Mouse (Mus musculus) hindlimb bud, embryonic 11.5 days (tissue): Measurements from ENCODE around the gene Cby3.
"Not testable (repeated sequence)": the region's sequence is repeated elsewhere in the genome, so short reads cannot be mapped to it uniquely, and the experiment has no call there.

Experiments
- DNase-seq: peaks from one replicate; pipeline ENCODE4 v3.0.0-alpha.2; 2012; ENCODE audit warnings: low read depth, low spot score; ENCODE audit errors: extremely low spot score

The Cby3 gene

DNA sequence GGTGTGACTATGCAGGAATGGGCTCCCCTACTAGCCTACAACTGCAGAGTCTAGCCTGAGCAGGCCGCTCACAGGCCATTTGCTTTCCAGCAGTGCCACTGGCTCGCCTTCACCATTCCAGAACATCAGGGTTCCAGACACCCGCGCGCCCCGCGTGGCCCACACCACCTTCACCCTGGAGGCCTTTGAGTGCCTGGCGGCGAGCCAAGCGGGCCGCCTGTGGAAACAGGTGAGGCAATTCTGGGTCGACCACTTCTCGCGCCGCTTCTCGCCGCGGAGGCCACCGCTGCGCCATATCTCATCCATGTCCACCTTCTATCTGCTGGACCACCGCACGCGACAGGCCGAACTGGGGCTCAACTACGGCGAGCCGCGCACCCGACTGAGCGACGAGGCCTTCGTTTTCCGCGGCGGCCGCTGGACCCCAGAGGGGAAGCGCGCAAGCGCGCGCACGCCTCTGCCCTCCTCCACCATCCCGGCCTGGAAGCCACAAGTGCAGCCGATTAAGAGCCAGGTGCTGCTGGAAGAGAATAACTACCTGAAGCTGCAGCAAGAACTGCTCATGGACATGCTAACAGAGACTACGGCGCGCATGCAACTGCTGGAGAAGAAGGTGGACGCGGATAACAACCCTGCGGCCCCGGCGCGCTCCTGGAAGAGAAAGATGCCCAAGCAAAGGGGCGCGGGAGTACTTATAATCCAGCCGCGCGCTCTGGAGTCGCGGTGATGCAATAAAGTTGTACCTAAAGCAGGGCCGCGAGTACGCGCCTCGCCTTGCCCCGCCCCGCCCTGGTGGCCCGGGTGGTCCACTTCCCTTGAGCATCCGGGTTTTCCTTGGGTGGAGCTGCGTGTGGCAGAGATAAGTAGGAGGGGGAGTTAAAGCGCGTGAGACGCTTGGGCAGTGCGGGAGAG, 4.9 kb downstream of the Cby3 start:
- DNase-seq: no peak

GRCm38 (mm10) chr11:50361282-50361681, 7.0 kb downstream of the Cby3 start:
- not testable (repeated sequence) for DNase-seq

DNA sequence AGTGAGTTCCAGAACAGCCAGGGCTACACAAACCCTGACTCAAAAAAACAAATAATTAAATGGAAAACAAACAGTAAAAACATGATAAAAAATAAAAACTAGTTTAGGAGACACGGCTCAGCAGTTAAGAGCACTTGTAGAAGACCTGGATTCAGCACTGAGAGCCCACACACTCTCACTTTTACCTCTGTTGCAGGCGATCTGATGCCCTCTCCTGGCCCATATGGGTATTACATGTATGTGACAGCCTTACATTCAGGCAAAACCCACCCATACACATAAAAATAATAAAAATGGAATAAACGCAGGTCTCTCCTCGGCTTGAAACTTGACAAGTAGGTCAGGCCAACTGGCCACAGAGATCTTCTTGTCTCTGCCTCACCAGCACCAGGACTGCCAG, 10.3 kb downstream of the Cby3 start:
- no peak for DNase-seq

GRCm38 (mm10) chr11:50365322-50365721, 11.1 kb downstream of the Cby3 start:
- no peak for DNase-seq

- no peak for DNase-seq
These were observed 13.3 kb downstream of the Cby3 start for GRCm38 (mm10) chr11:50367531-50367930.

- DNase-seq: no peak
These were observed 15.2 kb downstream of the Cby3 start for GRCm38 (mm10) chr11:50369360-50369911.

GRCm38 (mm10) chr11:50370969-50371368, 16.7 kb downstream of the Cby3 start:
- no peak for DNase-seq

DNA sequence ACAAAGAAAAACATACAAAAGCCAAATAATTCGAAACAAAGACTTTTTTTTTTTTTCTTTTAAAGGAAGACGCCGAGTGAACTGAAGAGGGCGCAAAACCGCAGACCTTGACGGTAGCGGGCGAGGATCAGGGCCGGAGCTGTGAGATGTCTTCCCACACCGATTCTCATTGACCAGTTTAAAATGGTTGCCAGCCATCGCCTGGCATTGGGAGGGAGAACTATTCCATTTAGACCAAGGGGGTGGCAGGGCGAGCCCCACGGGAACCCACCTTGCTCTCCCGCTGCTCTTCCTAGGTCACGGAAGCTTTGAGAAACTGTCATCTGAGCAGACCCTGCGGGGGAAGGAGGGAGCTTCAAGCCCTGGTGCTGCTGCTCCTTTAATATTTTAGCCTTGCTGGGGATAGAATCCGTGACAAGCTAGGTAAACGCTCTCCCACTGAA, 17.2 kb downstream of the Cby3 start:
- DNase-seq: no peak

DNA sequence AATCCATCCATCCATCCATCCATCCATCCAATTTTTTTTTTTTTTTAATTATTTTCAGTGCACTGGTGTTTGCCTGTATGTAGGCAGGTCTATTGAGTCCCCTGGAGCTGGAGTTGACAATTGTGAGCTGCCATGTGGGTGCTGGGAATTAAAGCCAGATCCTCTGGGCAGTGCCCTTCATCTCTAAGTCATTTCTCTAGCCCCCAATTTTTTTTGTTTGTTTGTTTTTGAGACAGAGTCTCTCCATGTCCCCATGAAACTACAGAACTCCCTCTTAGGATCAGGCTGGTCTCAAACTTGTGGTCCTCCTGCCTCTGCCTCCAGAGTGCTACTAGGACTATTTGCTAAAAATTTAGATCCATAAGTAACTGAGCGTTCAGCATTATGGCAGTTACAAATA, 17.6 kb downstream of the Cby3 start:
- DNase-seq: no peak

DNA sequence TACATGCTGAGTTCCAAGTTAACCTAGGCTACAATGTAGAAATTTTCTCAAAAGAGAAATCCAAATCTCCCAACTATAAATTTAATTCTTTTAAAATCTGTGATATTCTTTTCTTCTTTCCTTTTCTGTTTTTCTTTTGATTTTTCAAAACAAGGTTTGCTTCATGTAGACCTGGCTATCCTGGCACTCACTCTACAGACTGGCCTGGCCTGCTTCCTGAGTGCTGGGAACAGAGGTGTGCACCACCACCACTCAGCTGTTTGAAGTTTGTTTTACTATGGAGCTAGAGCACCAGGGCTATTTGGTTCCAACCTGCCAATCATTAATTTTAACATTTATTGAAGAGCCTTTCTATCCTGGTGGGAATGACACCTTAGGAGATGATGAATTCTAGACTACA, 18.8 kb downstream of the Cby3 start:
- no peak for DNase-seq

GRCm38 (mm10) chr11:50373621-50374020, 19.4 kb downstream of the Cby3 start:
- DNase-seq: no peak

DNA sequence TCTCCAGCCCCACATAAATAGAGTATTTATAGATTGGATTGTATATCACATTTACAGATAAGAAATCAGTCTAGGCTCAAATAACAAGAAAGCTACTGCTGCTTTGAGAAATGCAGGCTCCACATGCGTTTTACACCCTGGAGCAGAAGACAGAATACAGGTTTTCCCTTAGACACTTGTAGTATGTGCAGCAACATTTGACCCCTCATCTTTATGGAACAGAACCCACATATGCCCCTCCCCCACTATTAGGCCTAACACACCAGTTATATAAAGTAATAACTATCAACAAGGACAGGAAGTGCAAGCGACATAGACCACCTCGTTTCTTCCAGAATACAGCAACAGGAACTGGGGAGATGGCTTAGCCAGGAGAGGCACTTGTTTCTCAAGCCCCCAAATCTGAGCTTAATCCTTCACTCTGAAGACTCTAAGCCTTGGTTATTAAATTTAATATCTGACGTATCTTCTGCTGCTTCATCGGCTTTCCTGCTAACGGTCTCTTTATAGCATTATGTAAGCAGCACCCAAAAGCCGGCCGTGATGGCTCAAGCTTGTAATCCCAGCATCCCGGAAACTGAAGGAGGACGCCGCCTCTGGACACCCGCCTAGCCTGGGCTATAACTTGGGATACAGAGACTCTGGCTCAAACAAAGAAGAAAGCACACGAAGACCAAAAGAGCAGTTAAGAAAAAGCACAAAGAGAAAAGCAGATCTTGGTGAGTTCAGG, 20.2 kb downstream of the Cby3 start:
- DNase-seq: no peak

DNA sequence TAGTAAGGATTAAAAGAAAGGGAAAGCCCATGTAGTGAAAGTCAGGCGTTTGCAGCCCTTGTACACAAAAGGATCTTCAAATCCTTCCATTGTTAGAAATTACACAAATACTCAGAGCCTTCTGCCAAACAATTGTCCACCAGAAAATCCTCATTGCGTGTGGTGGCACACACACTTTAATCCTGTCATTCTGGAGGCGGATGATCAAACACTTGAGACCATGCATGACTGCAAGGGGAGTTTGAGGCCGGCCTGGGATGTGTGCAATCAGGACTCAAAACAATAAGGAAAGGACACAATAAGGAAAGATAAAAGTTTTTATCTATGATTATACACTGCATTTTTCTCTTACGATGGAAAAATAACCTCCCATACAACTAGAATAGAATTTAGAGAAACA, 21.2 kb downstream of the Cby3 start:
- no peak for DNase-seq

DNA sequence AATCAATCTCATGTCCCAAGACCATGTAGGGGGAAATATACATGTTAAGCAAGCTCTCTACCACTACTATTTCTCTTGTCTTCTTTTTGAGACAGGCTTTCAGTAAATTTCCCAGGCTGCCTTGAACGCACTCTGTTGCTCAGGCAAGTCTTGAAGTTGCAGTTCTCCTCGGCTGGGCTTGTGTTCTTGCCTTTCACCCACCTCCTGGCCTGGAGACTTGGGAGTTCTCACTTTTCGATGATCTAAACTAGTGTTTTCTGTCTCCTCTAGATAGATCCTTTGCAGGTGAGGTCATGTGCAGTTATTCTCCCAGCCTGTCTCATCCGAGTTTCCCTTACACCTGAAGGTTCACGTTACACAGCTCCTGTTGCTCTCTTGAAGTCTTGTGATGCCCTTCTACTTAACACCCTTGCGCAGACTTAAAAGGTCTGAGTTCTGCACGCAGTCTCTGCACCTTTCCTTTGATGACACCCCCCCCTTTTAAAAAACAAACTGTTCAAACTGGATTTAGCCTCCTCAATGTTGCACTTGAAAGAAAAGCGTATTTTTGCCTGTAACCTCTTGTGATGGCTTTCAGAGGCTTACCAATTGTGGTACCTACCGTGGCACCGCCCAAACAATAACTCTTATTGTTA, 22.0 kb downstream of the Cby3 start:
- no peak for DNase-seq

- DNase-seq: peak; percentile 98
These were observed 22.9 kb downstream of the Cby3 start, which contains the start of gene Hnrnph1 for GRCm38 (mm10) chr11:50376911-50377891. Hnrnph1 (plus strand) TSS chr11:50376990.

- DNase-seq: no peak
These were observed 23.8 kb downstream of the Cby3 start for GRCm38 (mm10) chr11:50377892-50378684.

DNA sequence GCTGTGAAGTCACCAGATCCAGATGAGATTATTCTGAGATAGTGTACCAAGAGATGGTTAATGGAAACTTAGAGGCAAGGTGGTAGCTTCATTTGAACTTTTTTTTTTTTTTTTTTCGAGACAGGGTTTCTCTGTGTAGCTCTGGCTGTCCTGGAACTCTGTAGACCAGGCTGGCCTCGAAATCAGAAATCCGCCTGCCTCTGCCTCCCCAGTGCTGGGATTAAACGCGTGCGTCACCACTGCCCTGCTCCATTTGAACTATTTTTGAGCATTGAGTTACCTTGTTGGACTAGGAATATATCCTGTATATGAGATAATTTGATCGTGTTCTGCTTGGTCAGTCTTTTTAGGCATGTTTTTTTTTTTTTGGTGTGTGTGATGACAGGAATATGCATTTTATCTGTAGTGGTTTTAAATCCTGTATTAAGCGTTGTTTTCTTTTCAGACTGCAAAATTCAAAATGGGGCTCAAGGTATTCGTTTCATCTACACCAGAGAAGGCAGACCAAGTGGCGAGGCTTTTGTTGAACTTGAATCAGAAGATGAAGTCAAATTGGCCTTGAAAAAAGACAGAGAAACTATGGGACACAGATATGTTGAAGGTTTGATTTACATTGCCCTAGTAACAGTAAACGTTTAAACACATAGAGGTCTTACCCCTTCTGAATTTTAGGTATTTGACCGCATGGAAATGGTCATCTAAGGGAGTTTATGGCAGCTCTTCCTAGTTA, 24.9 kb downstream of the Cby3 start:
- DNase-seq: no peak

GRCm38 (mm10) chr11:50381311-50381710, 27.0 kb downstream of the Cby3 start:
- no peak for DNase-seq
